Mouse (Mus musculus): ENCODE data around the gene Magi3.

Gene Magi3

DNA sequence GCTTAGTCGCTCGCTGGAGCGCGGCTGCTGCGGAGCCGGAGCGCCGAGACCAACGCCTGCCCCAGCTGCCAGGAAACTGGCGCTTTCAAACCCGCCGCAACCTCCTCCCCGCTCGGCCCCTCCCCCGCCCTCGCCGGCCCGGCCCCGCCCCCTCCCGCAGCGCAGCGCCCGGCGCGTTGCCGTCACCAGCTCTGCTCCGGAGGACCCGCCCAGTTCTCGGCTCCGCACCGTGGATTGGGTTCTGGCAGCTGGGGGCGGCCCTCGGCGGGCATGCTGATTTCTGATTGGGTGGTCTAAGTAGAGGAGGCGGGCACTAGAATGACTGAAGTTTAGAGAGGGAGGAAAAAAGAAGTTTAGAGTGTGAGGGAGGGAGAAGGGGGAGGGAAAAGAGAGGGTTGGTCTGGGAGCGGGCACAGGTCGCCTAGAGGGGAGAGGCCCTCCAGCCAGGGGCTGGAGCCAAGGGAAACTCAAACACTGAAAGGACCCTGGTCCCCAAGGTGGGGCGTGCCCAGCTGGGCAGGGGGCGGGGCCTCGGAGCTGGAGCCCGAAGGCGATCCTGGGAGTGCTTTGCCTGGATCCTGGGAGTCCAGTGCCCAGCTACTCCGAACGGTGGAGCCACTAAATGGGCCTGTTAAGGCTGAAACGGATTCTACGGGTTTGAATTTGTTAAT is at the start of gene Magi3:
Gene Magi3, minus strand, starts transcription at position 80 of the 671 bp plus-strand sequence.
- peak; percentile 98 for DNase-seq (ENCODE audit: low read depth, low spot score)

DNA sequence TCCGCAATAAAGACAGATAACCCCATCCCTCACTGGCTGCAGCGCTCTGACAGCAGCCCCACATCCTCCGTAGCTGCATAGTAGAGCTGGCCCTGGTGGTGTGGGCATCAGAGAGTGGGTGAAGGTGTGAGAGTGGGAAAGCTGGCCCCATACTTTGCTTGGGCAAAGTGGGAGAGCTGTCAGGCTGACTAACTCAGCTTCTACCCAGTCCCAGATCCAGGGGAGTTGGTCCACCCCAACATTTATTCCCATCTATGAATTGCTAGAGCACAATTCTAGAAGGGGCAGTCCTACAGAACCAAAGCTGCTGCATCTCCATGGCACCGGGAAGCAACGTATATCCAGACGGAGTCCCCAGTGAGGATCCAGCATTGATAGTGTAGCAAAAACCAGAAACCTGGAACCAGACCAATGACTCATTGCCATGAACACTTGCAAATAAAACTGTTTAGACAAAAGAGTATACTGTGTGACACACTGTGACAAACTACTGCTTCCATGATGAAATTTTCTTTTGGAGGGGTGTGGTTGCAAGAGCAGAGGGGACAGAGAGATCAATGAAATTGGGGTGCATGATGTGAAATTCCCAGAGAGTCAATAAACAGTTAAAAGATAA is 44.5 kb upstream of the Magi3 start:
- DNase-seq (ENCODE audit: low read depth, low spot score), result peak; percentile 70

DNA sequence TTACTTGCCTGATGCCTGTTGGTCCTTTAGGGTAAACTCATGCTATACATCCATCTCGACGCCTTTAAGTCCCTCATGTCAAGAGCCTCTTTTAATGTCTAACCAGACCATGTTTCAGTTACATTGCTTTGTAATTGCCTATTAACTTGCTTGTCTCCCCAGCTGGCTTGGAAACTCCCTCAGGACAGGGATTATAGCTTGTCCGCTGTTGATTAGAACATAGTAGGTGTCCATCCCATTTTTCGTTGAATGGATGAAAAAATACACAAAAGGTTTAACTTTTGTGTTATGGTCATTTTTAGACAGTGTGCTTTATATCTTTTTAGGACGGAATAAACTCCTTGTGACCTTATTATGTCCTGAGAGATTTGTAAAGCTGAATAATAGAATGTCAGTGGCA is 40.0 kb upstream of the Magi3 start:
- DNase-seq (ENCODE audit: low read depth, low spot score), result no peak

DNA sequence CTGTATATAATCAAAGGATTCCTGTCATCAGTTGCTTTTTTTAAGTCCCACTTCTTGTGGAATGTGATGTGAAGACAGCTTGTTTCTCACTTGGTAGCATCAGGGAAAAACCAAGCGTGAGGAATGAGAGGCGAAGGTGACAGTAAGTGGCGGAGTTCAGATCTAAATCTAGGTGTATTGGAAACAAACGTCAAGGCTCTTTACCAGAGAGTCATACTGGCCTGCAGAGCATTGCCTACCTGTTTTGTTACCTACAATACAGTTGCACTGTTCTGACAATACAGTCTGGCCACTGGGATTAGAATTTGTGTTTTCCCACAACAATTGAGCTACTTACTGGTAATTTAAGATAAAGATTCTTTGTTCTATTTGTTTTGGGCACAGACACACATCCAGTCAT is 39.0 kb upstream of the Magi3 start:
- DNase-seq (ENCODE audit: low read depth, low spot score), result no peak

DNA sequence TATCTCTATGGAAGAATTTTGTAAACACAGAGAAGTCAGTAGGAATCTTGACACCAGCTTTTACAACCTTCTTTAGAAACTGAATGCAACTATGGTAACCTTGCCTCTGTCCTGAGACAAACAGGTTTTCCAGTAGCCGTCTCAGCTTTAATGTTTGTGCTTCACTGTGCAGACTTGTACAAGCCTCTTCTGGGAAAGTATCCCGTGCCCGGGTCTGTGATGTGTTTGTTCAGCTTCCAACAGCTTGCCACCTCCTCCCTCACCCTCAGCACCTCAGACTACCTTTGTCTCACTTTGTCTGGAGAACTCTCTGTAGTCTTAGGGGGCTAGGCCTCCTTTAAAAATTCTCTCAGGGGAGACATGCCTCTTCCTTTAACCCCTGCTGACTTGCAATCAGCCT is 36.9 kb upstream of the Magi3 start:
- DNase-seq (ENCODE audit: low read depth, low spot score), result no peak

DNA sequence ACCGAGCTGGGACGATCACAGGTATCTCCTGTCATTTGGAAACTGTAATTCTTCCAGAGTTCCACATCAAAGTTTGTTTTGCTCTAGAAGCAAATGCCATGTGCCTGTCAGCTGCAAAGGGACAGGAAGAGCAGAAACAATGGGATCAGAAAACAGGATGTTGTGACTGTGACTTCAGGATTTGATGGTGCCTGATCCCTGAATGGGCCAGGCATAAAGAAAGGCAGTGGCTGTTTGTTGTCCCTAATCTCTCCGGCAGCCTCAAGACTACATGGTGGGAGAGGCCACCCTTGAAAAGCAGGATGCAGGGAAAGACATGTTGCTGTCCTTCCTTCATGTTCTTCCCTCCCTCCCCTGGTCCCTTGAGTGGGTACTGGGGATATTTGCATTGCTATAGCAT is 33.6 kb upstream of the Magi3 start:
- no peak for DNase-seq (ENCODE audit: low read depth, low spot score)

DNA sequence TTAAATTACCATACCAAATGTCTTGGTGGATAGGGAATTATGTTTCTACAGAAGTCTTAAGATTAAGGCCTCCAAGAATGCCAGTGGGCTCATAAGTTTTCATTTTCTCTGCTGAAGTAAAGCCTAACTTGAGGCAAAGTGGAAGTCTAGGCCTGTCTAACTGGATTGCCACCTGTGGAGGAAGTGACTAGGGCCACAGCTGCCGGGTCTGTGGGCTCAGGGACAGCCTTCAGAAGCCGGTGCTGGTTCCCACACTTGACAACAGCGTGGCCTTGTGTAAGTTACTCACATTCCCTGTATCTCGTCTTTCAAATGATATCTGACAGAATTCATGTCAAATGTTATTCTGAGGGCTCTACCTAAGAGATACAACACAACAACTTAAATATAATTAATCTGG is 27.7 kb upstream of the Magi3 start:
- no peak for DNase-seq (ENCODE audit: low read depth, low spot score)

DNA sequence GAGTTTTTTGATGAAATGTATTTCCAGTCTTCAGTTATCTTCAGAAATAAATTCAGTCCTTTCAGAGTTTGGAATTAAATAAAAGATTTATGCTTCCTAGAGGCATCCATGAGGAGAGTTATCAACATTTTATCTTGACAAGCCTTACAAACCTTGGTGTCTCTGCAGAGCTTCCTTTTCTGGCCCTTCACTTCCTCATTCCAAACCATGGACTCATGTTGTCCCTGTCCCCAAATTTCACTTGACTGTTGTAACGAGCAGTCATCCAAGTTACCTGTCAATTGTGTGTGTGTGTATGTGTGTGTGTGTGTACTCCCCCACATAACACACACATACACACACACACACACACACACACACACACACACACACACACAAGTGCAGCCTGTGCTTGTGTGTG is 26.9 kb upstream of the Magi3 start:
- DNase-seq (ENCODE audit: low read depth, low spot score), result no peak

DNA sequence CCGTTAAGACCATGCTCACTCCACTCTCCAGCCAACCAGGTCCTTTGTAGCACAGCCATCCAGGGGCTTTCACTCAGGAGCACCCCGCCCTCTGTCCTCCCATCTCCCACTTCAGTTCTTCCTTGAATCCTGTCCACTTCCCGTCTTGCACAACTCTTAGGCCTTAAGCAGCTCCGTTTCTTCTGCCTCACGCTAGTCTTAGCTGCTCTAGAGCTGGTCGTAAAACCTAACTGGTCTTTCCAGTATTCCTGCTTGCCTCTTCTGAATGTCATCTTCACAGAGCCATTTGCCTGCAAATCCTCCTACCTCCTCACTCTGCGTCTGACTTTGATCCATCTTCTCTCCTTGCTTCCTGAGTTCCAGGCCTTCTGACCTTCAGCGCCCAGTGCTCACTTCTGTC is 24.2 kb upstream of the Magi3 start:
- DNase-seq (ENCODE audit: low read depth, low spot score), result no peak

DNA sequence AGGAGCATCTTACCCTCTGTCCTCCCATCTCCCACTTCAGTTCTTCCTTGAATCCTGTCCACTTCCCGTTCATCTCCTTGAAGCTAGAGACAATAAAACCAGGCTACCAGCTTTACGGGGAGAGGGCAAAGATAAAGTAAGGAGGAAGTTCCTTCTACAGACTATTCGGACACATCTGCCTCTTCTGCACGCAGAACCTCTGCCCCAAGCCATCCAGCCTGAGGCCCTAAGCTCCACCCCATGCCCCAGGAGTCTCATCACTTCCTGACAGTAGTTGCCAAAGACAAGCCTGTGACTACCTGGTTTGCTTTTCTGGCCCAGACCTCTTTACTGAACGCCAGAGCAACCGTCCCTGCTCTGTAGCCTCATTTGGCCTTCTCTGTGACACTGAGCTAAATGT is 23.8 kb upstream of the Magi3 start:
- DNase-seq (ENCODE audit: low read depth, low spot score), result no peak

DNA sequence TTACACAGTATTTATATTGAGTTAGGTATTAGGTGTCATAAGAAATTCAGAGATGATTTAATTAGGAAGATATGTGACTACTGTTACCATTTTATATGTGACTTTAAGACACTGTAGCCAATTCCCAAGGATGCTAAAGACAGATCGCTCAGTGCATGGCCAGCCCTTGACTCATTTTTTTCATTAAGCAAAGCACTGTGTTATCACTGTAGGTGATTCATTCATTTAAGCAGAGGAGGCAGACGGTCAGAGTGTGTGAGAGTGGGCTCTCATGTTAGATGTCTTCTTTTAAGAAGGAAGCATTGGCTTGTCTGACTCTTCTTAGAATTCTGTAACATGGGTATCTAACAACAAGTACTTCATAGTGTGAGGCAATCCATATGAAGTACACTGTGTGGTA is 19.6 kb upstream of the Magi3 start:
- DNase-seq (ENCODE audit: low read depth, low spot score), result no peak

DNA sequence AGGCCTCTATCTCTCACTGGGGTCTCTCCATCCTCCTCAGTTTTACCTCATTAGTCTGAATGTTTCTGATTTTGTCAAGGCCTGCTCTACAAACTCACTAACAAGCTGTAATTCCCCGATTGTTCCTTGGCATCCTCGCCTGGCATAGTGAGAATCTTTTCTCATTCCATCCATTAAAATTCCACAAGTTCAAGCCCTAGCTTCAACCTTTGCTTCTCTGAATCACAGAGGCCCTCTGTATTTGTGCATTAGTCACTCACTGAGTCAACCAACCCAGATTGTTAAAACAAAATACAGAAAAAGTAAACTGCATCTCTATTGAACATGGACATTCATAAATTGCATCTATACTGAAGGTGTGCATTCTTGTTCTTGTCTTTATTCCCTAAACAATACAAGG is 19.2 kb upstream of the Magi3 start:
- DNase-seq (ENCODE audit: low read depth, low spot score), result no peak

DNA sequence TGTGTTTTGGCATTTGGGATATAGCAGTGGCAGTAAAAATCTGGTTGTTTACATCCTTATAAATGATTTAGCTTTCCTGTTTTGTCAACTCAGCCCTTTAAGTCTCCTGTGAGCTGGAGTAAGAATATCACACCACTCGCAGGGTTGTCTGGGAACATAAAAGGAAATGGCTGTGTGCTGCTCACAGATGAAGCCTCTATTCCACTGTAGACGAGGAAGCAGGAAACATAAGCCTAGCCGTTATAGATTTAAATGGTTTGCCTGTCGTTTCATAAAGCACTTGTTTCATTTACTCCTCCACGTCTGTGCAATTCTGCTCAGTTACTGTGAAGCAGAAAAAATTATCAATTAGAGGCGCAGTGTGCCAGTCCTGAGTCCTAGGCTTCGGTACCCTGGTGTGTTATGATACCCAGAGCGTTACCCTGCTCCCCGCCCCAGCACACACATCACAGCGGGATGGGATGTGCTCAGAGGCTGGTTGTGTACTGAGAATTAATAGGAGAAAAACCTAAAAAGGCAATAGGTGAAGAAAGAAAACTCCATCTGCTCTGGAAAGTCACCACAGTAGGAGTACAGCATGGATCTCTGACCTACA is 17.8 kb upstream of the Magi3 start:
- no peak for DNase-seq (ENCODE audit: low read depth, low spot score)

DNA sequence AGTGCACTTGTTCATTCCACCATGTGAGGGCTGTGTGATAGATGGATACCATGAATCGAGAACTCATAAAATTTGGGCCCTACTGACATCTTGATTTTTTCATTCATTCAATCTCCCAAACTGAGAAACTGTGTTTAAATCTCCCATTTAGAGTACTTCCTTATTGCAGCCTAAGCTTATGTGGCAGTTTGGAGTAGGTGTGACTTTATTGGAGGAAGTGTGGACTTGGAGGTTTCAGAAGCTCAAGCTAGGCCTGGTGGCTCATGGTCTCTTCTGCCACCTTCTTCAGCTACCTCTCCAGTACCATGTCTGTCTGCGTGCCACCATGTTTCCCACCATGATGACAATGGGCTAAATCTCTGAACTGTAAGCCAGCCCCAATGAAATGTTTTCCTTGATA is 15.9 kb upstream of the Magi3 start:
- no peak for DNase-seq (ENCODE audit: low read depth, low spot score)

DNA sequence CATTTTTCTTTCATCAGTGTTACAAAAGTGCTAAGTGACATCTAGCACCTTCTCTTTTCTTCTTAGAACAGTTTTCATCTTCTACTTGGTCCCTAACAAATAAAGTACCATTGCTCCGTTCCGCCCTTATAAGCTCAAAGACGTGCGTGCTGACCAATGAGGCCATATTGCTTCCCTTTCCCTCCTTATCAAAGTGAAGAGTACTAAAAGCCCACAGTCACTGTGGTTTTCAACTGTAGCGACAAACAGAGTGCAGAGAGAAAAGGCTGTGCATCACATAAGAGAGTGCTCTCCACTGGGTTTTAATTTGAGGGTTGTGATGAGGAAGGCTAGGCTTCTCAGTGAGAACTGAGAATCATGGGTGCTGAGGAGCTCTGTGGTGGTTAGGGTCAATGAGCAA is 14.9 kb upstream of the Magi3 start:
- DNase-seq (ENCODE audit: low read depth, low spot score), result no peak

DNA sequence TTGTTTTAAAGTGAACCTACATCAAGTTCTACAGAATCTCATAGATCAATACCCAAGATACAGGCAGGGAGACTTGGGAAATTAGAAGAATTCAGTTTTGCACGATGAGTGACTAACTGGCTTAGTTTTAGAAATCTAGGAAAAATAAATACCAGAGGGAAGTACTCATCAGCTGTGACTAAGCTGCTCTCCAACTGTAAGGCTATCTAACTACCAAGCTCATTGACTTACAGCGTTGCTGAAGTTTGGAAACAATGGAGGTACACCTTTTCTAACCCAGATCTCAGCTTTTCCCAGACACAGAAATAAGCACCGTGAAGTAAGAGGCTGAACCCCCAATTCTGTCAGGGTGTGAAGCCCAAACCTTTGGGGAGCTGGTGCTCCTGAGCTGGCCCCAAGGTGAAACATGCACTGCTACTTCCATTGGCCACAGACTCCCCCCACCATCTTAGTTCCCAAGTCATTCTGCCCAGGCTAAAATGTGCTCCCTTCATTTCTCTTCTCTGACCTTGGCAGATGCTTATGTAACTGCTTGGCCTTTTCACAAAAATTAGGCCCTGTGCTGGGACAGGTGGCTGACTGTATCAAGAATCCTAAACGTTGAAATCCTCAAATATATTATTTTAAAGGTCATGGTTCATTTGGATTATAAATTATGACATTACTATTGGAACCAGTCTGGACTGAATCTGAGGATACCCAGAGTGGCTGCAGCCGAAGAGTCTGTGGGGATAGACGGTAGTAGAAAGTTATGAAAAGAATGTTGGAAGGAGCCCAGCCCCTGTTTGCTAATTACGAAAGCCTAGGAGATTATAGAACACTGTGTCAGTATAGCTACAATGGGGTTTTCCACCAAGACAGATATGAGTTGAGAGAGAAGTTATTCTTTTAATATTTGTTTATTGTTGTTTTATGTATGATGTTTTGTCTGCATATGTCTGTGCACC is 13.5 kb upstream of the Magi3 start:
- DNase-seq (ENCODE audit: low read depth, low spot score), result no peak

DNA sequence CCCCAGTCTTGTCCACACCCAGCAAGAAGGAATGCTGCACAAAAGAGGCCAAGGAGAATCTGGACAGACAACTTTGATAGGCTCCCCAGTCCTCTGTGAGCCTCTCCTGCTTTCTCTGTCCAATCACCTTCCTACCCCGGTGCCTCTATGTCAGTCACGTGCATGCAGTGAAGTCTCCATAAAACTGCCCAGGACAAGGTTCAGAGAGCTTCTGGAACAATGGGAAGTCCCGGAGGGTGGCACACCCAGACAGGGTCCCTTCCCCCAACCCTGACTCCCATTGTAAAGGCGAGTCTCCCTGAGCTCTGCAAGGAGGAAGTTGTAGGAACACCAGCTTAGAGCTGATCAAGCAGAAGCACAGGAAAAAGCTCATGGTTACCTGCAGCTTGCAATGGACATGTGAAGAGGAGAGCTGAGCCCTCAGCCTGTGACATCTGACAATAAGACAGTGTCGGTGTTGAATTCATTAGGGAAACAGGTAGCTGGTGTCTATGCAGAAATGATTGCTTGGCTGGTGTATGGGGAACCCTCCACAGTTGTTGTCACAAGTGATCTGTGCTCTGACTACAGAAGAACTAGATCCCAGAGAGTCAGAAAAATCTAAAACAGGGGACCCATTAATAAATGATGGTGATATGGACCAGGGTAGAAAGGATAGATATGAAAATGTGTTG is 7.4 kb upstream of the Magi3 start:
- no peak for DNase-seq (ENCODE audit: low read depth, low spot score)

DNA sequence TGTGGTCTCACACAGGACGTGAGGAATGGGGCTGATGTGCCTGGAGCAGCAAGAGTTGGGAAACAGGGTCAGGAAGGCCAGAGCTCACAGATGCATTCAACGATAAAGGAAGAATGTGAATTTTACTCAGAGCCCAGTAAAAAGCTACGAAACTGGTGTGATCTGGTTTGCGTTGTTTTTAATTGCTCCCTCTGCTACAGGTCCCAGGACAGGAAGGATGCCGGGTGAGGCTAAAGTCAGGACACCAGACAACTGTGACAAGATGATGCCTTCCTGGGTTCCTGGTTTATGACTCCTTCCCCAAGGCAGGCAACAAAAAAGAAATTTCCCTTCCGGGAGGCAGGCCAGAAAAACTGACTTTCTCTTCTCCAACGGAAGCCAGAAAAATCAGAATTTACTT is 6.6 kb upstream of the Magi3 start:
- no peak for DNase-seq (ENCODE audit: low read depth, low spot score)

DNA sequence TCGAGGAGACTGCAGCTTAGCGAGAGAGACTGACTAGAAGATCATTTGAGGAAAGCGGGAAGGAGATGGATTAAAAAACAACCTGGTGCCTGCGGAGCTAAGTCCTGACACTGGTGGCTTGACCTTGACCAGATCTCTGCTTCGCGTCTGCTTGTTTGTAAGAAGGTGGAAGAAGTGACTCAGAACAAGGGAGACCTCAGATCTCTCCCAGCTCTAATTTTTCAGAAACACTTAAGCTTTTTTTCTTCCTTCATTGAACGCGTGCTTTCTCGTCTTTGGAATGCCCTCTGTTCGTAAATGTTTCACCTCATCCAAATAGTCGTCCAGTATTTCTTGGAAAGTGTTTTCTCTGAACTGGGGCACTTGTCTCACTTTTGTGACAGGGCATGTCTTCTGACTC is 982 bp upstream of the Magi3 start:
- peak; percentile 27 for DNase-seq (ENCODE audit: low read depth, low spot score)

DNA sequence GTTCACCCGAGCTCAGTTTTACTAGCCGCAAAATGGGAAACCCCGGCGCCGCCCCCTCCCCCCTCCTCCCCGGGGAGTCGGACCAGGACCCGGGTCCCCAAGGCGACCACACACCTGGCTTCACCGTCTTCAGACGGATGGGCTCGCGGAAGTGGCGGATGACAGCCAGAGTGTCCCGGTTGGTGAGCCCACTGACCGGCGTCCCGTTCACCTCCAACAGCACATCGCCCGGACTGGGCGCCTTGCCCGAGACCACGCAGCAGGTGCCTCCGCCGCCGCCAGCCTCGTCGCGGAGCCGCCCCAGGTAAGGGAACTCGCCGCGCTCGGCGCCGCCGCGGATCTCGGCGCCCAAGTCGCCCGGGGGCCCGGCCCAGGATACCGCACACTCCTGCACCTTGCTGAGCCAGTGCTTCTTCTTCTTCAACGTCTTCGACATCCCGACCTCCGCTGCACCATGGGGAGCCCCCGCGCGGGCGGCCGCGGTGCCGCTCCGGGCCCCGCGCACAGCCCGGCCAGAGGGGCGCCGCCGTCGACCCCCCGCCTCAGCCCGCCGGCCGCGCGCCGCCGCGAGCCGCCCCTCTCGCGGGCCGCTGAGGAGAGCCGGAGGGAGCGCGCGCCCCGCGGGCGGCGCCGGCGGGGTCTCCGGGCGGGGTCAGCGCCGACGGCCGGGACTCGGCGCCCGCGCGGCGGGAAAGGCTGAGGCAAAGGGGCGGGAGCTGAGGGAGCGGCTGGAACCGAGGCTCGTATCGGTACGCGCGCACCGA is 461 bp downstream of the Magi3 start:
- DNase-seq (ENCODE audit: low read depth, low spot score), result peak; percentile 43

DNA sequence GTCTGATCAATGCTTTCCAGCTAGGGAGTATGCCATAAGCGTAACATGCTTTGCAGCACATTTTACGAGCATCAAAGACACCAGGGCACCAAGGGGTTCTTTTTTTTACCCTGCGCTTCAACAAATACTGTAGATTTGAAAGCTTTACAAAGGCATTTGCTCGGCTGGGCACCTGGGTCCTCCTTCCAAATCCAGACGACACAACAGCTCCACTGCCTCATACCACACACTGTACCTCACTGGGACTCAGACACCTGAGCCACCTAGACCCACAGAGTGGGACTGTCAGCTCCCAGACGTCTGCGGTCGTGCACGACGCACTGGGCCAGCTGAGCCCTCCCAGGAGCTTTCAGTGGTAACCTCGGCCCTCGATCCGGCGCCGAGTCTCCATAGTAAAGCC is 1.2 kb downstream of the Magi3 start:
- peak; percentile 50 for DNase-seq (ENCODE audit: low read depth, low spot score)
